Mouse (Mus musculus): ENCODE results near the gene Dapk1.
"Not testable (repeated sequence)": the region's sequence is repeated elsewhere in the genome, so short reads cannot be mapped to it uniquely, and the experiment has no call there.

Gene Dapk1

DNA sequence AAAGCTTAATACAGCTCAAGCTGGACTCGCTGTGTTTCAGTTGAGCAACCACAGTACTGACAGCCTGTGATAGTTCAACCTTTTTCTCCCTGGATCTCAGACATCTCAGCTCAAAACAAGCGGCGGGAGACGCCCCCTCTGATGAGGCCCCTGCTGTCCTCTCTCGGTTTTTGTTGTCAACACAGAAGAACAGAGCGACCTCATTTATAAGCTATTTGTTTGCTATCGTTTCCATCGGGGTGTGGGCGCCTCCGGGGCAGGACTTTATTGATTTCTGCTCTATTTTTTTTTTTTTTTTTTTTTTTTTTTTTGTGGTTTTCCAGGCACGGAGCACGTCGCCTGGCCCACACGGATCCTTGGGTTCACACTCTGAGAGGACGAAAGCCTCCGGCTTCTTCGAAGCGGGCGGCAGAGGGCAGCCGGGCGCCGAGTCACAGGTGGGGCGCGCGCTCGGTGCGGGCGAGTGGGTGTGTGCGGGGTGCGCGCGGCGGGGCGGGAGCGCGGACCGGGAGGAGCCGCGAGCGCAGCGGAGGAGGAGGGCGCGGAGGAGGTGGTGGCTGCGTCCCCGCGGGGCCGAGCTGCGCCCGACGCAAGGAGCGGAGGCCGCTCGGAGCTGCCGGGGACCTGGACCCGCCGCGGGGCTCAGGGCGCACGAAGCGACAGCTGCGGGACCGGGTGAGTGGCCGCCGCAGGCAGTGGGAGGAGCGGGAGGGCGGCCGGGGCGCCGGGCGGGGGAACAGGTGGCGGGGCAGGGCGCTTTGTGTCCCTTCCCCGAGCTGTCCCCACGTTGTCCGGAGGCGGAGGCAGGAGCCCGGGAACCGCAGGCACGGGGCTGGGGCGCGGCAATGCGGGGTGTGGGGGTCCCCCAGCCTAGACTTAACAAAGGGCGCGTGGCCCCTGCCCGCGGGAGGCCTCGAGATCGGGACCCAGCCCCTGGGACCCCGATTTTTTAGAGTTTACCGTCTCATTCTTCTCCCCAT, at the start of gene Dapk1:
Gene Dapk1 (plus strand): TSS at position 512 of the 980 bp plus-strand sequence.
- DNase-seq = peak; percentile 89 to 94

DNA sequence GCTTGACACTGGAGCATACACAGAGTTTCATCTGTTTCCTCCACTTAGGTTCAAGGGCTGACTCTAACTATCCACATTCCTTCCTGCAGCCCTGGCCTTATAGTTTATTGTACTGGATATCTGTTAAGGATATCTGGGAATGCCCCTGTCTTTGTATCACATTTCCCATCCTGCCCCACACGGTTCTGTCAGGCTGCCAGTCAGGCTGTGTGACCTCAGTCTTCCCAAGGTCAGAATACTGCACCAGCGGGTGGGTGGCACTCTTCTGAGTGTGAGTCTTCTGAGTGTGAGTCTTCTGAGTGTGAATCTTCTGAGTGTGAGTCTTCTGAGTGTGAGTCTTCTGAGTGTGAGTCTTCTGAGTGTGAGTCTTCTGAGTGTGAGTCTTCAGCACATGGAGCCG, 48.4 kb upstream of the Dapk1 start:
- no peak for DNase-seq

DNA sequence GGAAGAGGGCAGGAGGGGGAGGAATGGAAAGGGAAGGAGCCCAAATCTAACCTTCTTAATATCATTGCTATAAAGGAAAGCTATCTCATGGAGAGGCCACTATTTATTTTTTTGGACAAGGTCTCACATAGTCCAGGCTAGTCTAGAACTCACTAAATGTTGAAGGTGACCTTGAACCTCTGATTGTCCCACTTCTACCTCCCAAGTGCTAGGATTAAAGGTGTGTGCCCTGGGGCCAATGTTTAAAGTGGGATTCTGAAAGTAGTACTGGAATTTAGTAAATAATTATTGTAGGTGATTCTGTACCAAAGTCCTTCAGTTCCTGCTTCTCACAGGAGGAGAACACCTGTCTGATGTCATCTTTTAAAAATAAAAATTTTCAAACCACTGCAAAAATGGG, 45.3 kb upstream of the Dapk1 start:
- DNase-seq = no peak

DNA sequence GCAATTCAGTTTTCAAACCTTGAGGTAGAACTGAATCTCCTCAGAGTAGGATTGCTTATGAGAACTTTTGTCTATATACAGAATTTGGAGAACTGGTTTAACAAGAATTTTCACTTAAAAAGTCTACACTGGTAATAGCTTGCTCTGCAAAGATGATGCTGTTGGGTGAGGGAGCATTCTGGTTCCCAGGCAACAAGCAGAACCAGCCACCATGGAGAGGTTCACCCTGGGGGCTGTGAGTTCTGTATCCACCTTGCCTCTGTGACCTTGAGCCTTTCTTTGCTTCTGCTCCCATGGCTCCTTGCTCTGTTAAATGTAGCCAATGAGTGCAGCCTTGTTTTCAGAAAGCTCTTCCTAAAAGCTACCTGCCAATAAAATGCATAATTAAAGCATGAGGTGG, 44.8 kb upstream of the Dapk1 start:
- DNase-seq = no peak

DNA sequence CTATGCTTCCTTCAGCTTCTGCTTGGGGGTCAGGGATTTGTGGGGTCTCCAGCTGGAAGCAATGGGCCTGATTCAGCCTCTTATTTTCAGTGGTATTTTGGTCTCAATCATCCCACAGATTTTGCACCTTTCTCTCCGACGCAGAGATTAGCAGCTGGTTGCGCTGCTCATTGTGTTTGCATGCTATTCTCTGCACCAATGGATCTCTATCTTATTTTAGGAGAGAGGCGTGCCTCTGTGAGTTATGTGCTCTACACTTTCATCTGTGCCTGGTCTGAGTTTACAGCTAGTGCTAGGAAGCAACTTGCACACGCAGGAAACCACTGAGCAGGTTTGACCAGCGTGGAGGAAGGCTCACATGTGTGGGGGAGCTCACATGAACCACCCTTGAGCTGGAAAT, 37.4 kb upstream of the Dapk1 start:
- no peak for DNase-seq

DNA sequence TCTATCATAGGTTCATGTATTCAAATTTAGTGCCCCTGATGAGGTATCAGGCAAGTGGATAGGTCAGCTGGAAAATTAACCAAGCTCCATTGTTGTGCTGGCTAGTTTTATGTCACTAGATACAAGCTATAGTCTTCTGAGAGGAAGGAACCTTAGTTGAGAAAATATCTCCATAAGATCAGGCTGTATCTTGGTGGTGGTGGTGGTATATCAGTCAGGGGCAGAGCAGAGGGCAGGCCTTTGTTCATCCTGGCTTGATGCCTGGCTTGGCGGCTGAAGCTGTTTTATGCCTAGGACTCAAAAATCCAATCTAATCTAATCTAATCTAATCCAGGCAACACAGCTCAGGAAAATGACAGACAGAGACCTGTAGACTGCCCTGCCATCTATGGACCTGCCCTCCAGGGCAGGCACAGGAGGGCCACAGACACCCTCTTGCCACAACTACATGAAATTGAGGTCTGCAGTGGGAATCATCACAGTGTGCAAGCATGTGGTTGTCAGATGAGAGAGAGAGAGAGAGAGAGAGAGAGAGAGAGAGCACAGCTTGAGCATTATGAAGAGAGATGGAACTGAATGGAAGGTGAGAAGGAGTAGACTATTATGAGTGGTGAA, 32.7 kb upstream of the Dapk1 start:
- no peak for DNase-seq

DNA sequence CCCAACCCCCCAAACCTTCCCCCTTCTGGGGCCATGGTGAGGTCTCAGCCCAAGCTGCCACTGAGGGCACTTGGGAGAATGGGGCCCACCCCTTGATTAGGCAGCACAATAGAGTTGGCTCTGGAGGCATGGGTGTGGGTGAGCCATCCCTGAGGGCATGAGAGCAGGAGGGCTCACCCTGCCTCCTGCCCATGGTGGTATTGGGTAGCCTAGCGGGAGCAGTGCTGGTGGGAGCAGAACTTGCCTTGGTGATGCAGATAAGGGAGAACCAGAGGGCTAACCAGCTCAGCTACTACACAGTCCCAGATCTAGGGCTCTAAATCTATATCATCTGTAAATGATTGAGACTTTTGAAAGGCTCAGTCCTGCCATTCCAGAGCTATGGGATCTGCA, 32.2 kb upstream of the Dapk1 start:
- no peak for DNase-seq

DNA sequence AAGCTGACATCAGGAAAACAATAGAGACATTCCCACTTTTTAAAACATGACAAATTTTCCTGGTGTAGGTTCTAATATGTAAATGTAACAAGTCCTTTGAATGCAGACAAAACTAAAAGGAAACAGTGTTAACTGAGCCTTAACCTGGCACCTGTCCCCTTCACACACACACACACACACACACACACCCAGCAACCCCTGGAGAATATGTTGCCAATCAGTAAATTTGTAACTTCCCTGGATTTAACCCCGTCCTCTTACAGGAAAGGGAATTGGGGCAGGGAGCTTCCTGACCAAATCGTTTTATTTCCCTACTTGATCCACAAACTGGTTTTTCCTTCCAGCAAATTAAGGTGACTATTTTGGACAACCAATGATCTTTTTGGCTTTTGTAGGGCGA, 28.2 kb upstream of the Dapk1 start:
- no peak for DNase-seq

DNA sequence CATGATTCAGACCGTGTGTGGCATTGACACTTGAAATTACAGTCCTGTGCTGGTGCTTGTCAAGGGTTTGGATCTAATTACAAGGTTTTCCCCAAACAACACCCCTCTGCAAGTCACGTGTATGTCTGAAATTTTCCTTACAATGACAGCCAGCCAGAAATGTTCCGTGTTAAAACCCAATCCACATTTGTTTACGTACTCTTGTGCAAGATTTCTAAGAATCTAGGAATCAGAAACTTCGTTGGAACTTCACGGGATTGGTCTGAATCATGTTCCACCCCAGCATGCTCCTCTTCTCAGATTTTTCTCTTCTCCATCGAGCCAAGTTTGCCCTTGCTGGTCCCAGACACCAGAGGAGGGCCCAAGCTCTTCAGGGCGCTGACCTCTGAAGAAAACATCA, 27.8 kb upstream of the Dapk1 start:
- no peak for DNase-seq

DNA sequence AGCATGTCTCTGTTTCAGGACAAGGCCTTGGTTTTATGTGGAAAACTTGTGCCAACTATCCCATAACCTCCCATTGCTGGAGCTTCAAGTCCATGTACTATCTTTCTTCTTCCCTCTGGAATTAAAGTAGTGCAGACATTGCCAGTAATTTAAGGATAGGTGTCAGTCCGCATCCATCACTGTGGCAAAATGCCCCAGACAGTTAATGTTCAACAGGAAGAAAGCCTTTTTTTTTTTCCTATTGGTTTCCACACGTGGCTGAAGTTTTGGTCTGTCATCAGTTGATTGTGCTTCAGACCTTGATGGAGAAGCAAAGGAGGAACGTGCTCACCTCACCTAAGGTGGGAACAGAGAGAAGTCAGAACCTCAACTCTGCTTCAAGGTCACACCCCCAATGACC, 23.2 kb upstream of the Dapk1 start:
- DNase-seq = no peak

DNA sequence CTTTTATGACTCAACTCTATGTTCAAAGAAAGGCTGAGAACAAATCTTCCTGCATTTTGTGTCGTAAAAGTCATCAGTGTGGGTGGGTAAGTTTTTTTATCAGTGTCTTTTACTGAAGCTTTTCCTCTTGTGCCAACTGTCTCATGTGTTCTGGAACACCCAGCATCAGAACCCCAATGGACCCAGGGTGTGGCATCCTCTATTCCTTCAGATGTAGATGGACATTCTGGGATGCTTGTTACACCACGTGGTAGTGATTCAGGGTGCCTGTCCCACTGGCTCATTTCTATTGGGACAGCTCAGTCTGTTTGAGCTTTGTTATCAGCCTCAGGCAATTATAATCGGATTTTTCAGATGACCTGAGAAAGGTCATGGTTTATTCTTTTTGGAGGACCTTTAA, 6.9 kb upstream of the Dapk1 start:
- no peak for DNase-seq

DNA sequence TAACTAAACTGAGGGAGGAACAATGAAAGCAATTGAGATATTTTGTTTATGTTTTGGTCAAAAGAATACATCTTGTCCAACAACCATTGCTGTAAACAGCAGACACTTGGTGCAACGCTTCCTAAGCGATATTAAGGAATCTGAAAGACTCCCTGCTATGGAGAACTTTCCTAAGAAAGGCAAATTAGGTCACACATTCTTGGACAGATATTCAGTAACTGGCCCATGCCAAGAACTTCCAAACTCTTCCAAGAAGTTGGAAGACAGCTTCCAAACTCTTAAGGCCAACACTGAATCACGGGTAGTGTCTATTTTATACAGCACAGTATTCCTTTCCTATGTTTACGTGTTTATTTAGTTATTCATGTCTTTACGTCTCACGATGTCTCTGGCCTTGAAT, 6.2 kb upstream of the Dapk1 start:
- DNase-seq = no peak

DNA sequence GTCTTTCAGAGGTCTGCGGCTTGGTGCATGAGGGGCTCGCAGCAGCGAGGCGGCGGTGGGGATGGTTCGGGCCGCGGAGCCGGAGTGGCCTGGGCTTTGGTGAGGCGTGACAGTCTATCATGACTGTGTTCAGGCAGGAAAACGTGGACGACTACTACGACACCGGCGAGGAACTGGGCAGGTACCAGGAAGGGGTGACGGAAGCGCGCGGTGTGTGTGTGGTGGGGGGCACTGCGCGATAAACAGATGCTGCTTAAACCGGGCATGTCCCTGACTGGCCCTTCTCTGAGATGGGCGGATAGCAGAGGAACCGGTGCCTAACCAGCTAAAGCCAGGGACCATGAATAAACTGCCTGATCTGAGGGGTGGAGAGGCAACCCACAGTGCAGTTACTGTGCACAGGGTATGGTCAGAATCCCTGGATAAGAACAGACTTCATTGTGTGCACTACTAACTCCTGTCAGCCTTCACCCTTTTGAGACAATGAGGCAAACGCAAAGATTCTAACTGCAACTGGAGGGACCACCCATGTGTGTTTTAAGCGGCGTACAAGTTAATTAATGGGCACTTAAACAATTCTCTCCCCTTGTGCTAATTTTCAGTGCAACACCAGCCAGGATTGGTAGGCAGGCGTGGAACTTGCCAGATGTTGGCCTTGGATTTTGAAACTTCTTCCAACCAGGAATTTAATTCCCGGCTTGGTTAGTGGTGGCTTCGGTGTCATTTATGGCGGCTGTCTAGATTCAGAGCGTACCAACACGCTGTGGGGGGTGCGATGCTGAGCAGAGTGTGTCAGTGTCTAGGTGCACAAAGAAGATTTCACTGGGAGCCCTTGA, 887 bp downstream of the Dapk1 start:
- peak; percentile 63 to 67 for DNase-seq

DNA sequence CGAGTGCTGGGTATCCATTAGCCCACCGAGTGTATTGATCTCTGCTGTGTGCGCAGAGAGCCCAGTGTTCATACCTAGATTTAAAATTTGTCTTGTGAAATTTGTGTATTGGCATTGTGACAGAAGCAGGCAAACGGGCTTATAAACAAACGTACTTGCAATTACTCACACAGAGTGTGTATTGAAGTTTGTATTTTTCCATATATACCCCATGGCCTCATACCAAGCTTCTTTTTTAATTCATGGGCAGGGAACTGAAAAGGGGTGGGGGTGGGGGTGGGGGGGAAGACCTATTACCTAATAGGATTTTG, 1.5 kb downstream of the Dapk1 start:
- no peak for DNase-seq

DNA sequence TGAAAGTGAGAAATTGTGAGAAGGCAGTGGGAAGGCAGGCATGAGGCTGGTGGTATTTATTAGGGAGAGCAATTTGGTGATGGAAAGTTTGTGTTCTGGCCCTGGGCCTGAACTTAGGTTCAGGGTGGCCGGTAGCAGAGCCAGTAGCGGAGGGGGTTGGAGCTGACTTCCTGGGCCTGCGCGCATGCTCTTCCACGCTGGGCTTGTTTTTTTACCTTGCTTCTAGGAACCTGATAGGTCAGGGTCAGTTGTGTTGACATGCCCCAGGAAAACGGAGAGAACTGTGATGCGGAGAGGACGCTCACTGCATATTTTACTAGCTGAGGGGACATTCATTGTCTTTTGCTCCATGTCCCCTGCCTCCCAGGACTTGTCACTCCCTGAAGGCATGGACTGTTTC, 5.7 kb downstream of the Dapk1 start:
- DNase-seq = no peak

DNA sequence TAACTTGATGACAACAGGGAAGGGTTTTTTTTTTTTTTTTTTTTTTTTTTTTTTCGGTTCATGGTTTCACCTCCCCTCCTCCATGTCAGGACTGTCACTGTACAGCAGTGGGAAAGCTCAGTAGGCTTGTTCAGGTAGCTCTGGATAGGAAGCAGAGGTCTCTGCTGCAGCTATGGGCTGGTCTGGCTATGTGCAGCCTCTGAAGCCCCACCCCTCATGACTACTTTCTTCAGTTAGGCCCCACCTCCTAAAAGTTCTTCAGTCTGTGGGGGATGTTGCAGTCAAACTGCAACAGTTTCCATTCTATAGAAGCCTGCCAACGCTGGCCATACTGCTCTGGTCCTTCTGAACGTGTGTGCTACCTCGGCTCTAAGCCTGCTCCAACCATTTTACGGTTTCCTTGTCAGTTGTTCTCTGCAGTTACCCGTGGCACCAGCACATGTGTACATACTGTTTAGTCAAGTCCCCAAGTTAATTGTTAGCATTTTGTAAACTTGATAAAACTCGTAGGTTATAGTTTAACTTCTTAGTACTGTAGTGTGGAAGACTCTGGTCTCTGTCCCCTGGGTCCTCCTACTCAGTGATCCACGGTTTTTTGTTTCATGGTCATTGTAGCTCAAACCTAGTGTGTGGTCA, 6.8 kb downstream of the Dapk1 start:
- DNase-seq = no peak

DNA sequence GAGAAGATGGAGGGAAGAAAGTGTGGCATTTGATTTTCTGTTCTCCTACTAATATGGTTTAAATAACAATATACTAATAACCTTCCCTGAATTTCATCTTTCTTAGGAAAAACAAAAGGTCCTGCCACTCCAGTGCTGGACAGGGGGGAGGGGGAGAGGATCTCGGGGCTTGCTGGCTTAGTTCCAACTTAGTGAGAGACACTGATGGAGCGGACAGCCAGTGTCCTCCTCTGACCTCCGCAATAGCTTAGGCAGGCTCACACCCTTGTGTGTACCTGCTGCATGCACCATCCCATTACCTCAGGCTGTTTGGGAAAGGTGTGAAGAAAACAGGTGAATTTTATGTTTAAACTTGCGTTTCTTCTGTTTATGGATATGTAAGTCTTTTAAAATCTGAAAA, 7.5 kb downstream of the Dapk1 start:
- peak; percentile 36 to 44 for DNase-seq

DNA sequence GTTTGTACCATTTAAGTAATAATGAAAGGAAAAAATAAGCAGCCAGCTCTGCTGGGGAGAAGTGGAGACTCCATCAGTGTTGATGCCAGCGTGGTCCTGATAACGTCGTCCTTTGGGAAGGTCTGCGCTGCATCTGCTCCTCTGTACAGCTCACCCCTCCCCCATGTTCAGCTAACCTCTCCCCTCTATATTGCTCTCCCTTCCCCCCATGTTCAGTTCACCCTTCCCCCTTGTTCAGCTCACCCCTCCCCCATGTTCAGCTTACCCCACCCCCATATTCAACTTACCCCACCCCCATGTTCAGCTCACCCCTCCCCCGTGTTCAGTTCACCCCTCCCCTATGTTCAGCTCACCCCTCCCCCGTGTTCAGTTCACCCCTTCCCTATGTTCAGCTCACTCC, 8.8 kb downstream of the Dapk1 start:
- DNase-seq = no peak

DNA sequence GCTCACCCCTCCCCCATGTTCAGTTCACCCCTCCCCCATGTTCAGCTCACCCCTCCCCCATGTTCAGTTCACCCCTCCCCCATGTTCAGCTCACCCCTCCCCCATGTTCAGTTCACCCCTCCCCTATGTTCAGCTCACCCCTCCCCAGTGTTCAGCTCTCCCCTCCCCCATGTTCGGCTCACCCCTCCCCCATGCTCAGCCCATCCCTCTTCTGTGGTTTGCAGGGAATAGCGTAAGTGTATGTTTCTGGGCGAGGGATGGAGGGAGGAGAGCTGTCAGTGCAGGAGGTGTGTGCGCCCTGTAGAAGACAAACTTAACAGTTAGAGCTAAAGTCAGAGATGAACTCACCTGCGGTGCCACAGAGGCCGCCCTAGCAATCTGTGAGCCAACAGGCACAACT, 9.2 kb downstream of the Dapk1 start:
- DNase-seq = not testable (repeated sequence)

DNA sequence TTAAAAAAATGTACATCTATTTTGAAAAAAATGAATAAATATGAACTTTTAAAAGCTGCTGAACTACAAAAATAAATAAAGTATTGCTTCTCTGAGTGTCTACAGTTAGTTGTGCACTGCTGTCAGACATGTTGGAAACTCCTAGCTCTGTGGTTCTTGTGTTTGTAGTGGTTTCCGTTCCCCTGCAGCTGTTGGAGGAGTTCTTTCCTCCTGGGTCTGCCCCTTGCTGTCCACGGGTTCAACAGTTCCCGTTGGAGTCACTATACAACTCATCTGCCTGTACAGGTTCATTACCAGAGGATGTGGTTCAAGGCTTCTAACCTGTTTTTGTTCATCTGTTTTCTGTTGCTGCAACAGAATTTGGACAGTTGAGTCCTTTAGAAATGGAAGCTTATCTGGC, 10.4 kb downstream of the Dapk1 start:
- DNase-seq = no peak

DNA sequence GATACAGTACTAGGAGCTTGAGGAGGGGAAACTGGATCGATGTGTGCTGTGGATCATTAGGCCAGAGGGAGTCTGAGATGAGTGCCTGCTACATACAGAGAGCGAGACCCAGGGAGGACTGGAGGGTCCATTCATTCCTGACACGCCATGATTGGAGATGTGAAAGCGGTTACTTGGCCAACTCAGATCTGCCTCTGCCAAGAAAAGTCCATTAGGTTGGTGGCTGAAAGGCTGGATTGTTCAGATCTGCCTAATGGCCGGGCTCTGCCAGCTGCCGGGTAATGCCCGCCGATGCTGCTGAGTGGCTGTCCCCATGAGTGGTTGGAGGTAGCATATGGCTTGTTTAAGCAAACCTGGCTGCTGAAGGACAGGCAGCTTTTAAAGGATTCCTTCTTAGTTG, 12.4 kb downstream of the Dapk1 start:
- peak; percentile 57 to 79 for DNase-seq

DNA sequence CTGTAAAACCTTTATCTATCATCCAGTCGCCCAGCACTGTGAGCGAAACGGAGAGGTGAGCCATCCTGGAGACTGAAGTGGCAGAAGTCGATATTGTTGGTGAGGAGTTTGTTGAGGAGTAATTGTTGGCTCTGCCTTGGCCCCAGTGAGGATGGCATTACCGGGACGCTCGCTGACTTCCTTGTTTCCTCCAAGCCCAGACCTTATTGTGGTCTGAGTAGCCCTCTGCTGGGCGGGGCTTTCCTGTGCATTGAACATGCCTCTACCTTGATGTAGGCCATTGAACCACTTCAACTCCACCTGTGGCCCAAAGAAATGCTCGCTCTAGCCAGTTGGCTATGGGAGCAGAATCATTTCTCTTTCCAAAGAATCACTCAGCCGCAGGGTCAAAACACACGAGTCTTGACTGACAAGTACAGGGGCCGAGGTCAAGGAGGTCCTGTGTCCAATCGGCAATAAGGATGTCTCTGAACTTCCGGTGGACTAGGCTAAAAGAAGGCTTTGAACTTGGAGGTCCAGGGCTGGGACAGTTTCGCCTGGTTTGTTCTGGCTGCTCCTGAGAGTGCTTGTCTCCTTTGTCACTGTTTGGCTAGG, 13.4 kb downstream of the Dapk1 start:
- no peak for DNase-seq

DNA sequence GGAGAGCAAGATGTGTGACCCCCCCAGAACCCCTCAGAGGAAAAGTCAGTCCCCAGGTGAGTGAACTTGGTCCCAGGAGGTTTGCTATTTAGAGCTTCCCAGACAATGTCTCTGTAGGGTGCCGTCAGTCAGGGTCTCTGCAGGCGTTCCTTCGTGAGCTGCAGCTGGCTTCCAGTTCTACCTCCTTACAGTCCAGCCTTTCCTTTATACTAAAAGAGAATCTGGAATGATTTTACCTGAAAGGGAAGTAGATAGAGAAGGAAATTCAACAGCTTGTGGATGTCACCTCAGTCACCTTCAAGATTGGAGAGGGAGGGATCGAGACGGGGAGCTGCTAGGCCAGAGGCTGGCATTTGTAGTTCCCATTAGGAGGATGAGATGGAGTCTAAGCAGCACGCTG, 14.3 kb downstream of the Dapk1 start:
- no peak for DNase-seq
